Mouse (Mus musculus) lung, postnatal 0 days (tissue): ENCODE data around the gene Oas2. TPM values are rescaled to one million over a fixed set of nuclear protein-coding genes. Genes with fewer than 3 reads are reported as not detected.

Experiments
- ATAC-seq: fragments of 200-750 bp; cut with Nextera tagmentation; 2 replicates; pipeline ENCODE4 v1.8.0; 2017; ENCODE audit warnings: moderate library complexity
- DNase-seq: peaks from one replicate; pipeline ENCODE4 v3.0.0-alpha.2; 2016; ENCODE audit warnings: low spot score
- H3K27ac ChIP-seq: fragments of 300-500 bp; sonication (generic); 2 replicates; pipeline ENCODE4 v1.5.1; 2014; ENCODE audit warnings: antibody characterized with exemption, mild to moderate bottlenecking, low read length, mixed read lengths
- H3K27me3 ChIP-seq: fragments of 300-500 bp; sonication (generic); replicated peaks from 2 replicates; pipeline ENCODE4 v1.6.1; 2014; ENCODE audit warnings: low read length, mixed read lengths; ENCODE audit not compliant: insufficient read depth
- H3K36me3 ChIP-seq: fragments of 300-500 bp; sonication (generic); 2 replicates; pipeline ENCODE4 v1.6.1; 2014; ENCODE audit warnings: low read length, mixed read lengths; ENCODE audit not compliant: insufficient read depth
- H3K4me1 ChIP-seq: fragments of 300-500 bp; sonication (generic); 2 replicates; pipeline ENCODE4 v1.6.1; 2014; ENCODE audit warnings: antibody characterized with exemption, low read depth, low read length, mixed read lengths; ENCODE audit not compliant: insufficient read depth
- H3K4me2 ChIP-seq: fragments of 300-500 bp; sonication (generic); replicated peaks from 2 replicates; pipeline ENCODE4 v1.6.1; 2014; ENCODE audit warnings: low read depth, mild to moderate bottlenecking, low read length, moderate library complexity, mixed read lengths
- H3K4me3 ChIP-seq: fragments of 300-500 bp; sonication (generic); 2 replicates; pipeline ENCODE4 v1.5.1; 2014; ENCODE audit warnings: low read depth, low read length
- H3K9ac ChIP-seq: fragments of 300-500 bp; sonication (generic); replicated peaks from 2 replicates; pipeline ENCODE4 v1.6.1; 2014; ENCODE audit warnings: low read depth, mild to moderate bottlenecking
- H3K9me3 ChIP-seq: fragments of 300-500 bp; sonication (generic); 2 replicates; pipeline ENCODE4 v1.6.1; 2016; ENCODE audit warnings: low read length, mixed read lengths
- CTCF ChIP-seq: IDR thresholded peaks from 2 replicates; pipeline ENCODE4 v1.5.1; 2016; ENCODE audit warnings: antibody characterized with exemption, mild to moderate bottlenecking
- EP300 ChIP-seq: IDR thresholded peaks from 2 replicates; pipeline ENCODE4 v1.6.1; 2016; ENCODE audit warnings: antibody characterized with exemption, mild to moderate bottlenecking, control low read depth
- WGBS: fragments of 180-500 bp; shearing (Covaris S2); extraction: QIAGEN DNeasy Blood & Tissue Kit; methylation state at CpG from one replicate; pipeline ENCODE4 v1.1.7; 2014; 5-methylcytosine and 5-hydroxymethylcytosine counted together
- polyA plus RNA-seq: library from polyadenylated mRNA; unstranded; fragments of >200 nt; fragmentation: Nextera tagmentation; extraction: Ambion mirVana; gene quantifications from 2 replicates; pipeline ENCODE4 v1.2.1, GENCODE M21; 2015

The Oas2 gene
- polyA plus RNA-seq, 1 experiment from 2014 or later, result 0.31 TPM

GRCm38 (mm10) chr5:120718600-120719378 is 30.9 kb downstream of the Oas2 start:
- WGBS, result 49% methylated on average over 14 of the region's 15 CpGs
- Histone ChIP-seq H3K27ac (no peak overlapping the region), H3K4me3 (no peak overlapping the region), H3K4me2 (no peak overlapping the region), H3K9ac (no peak overlapping the region), H3K36me3 (no peaks in the 10 kb centered on the region), H3K27me3 (peaks cover 4% of the 10 kb centered on the region; the same call in 1 of the 2 replicates), H3K4me1 (no peaks in the 10 kb centered on the region), H3K9me3 (no peaks in the 10 kb centered on the region)
- ATAC-seq (no peak), DNase-seq (no peak)
- TF ChIP-seq EP300 (no peak), CTCF (no peak)

DNA sequence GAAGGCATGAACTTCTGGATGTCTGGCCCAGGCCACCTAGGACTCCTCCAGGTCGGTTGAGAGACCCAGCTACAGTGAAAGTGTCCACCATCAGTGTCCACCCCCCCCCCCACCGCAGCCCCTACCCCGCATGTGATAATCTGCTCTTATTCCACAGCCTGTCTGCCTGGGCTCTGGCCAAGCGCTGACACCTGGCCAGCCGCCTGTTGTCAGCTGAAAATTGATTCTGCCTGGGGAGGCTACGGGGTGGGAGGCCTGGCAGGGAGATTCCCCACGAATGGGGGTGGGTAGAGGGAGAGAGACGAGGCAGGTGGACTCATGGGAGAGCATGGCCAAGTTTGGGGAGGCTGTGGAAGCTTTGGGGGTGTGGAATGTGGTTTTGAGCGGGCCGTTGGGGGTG is 32.5 kb downstream of the Oas2 start:
- no peak overlapping the region for H3K4me3 ChIP-seq
- no peak overlapping the region for H3K4me2 ChIP-seq
- TF ChIP-seq CTCF (no peak), EP300 (no peak)
- H3K27me3 ChIP-seq, result peaks cover 7% of the 10 kb centered on the region
- no peaks in the 10 kb centered on the region for H3K36me3 ChIP-seq
- no peak overlapping the region for H3K27ac ChIP-seq
- H3K9me3 ChIP-seq, result no peaks in the 10 kb centered on the region
- DNase-seq (no peak), ATAC-seq (no peak)
- WGBS, result 61% methylated on average over 10 of the region's 10 CpGs
- H3K4me1 ChIP-seq, result no peaks in the 10 kb centered on the region
- no peak overlapping the region for H3K9ac ChIP-seq

- peak; percentile 58 for DNase-seq
- Histone ChIP-seq H3K36me3 (no peaks in the 10 kb centered on the region), H3K4me3 (no peak overlapping the region), H3K9ac (no peak overlapping the region), H3K27ac (no peak overlapping the region), H3K4me2 (no peak overlapping the region), H3K9me3 (no peaks in the 10 kb centered on the region), H3K27me3 (peaks cover 30% of the 10 kb centered on the region), H3K4me1 (no peaks in the 10 kb centered on the region)
- peak; percentile 86 for TF ChIP-seq CTCF
- no peak for TF ChIP-seq EP300
- ATAC-seq, result no peak
- 3% methylated on average over 16 of the region's 16 CpGs for WGBS
Measured at GRCm38 (mm10) chr5:120714314-120714713, 35.3 kb downstream of the Oas2 start.

- TF ChIP-seq CTCF (no peak), EP300 (no peak)
- no peak for DNase-seq
- Histone ChIP-seq H3K4me3 (no peak overlapping the region), H3K9me3 (no peaks in the 10 kb centered on the region), H3K4me2 (no peak overlapping the region), H3K4me1 (no peaks in the 10 kb centered on the region), H3K9ac (no peak overlapping the region), H3K27ac (no peak overlapping the region), H3K36me3 (no peaks in the 10 kb centered on the region), H3K27me3 (peaks cover 30% of the 10 kb centered on the region)
- WGBS, result 68% methylated on average over 8 of the region's 8 CpGs
- no peak for ATAC-seq
Measured at GRCm38 (mm10) chr5:120712721-120713120, 36.9 kb downstream of the Oas2 start.

GRCm38 (mm10) chr5:120711827-120712226 is 37.8 kb downstream of the Oas2 start, which contains the start of gene Dtx1:
TSS of gene Dtx1 (minus strand) at chr5:120711927.
- Histone ChIP-seq H3K4me3 (peak within 1 kb of the TSS; percentile 25; the same call in 1 of the 2 replicates), H3K9me3 (no peaks in the 10 kb centered on the region), H3K4me1 (no peaks in the 10 kb centered on the region), H3K36me3 (no peaks in the 10 kb centered on the region), H3K4me2 (peak within 1 kb of the TSS; percentile 45), H3K27me3 (peaks cover 30% of the 10 kb centered on the region), H3K9ac (no peak within 1 kb of the TSS), H3K27ac (no peak within 1 kb of the TSS)
- 44% methylated on average over 3 of the region's 3 CpGs for WGBS
- TF ChIP-seq CTCF (no peak), EP300 (no peak)
- DNase-seq (no peak), ATAC-seq (no peak)

GRCm38 (mm10) chr5:120711416-120711815 is 38.2 kb downstream of the Oas2 start:
- WGBS, result under 1% methylated on average over 32 of the region's 43 CpGs
- Histone ChIP-seq H3K4me2 (peak overlapping the region; percentile 45), H3K36me3 (no peaks in the 10 kb centered on the region), H3K4me1 (no peaks in the 10 kb centered on the region), H3K27ac (no peak overlapping the region), H3K9ac (no peak overlapping the region), H3K9me3 (no peaks in the 10 kb centered on the region), H3K27me3 (peaks cover 30% of the 10 kb centered on the region), H3K4me3 (peak overlapping the region; percentile 25; the same call in 1 of the 2 replicates)
- peak; percentile 16 for DNase-seq
- TF ChIP-seq CTCF (no peak), EP300 (no peak)
- no peak for ATAC-seq
